Mouse (Mus musculus): ENCODE data around the gene Tbc1d2. TPM values are rescaled to one million over a fixed set of nuclear protein-coding genes. Genes with fewer than 3 reads are reported as not detected.
"Not testable (repeated sequence)": the region's sequence is repeated elsewhere in the genome, so short reads cannot be mapped to it uniquely, and the experiment has no call there.

Gene Tbc1d2
- polyA plus RNA-seq, 2 experiments = 0.39 to 0.44 TPM

GRCm38 (mm10) chr4:46635702-46636430 lies 14.1 kb downstream of the Tbc1d2 start:
- Histone ChIP-seq H3K9ac (replicated peaks) (no peak overlapping the region), H3K4me2 (ENCODE audit: low read depth) (no peak overlapping the region), H3K36me3 (replicated peaks; ENCODE audit: control insufficient read depth, insufficient read depth, low read depth) (no peaks in the 10 kb centered on the region), H3K4me3 (ENCODE audit: insufficient read depth in 1 of 2, low read depth in 2 of 2, low read length in 2 of 2) (no peak overlapping the region), H3K9me3 (ENCODE audit: control insufficient read depth, low read length) (no peaks in the 10 kb centered on the region), H3K4me1 (replicated peaks; ENCODE audit: control insufficient read depth in 2 of 2, insufficient read depth in 2 of 2, low read length in 1 of 2) (peaks cover 0 to 12% of the 10 kb centered on the region in 2 experiments; a peak in 2 of 4 replicates), H3K27me3 (ENCODE audit: control insufficient read depth, insufficient read depth, low read length) (no peaks in the 10 kb centered on the region), H3K27ac (no peak overlapping the region)
- DNase-seq (ENCODE audit: low read depth in 3 of 3, low spot score in 3 of 3) = no peak
- WGBS (ENCODE audit: insufficient replicate concordance) = 65% methylated on average over 16 of the region's 16 CpGs
- TF ChIP-seq EP300 (IDR thresholded peaks at IDR 0.05; ENCODE audit: low read depth) (no peak), CTCF (IDR thresholded peaks at IDR 0.05; ENCODE audit: low read depth) (no peak)
- no peak for ATAC-seq (ENCODE audit: insufficient read depth)

GRCm38 (mm10) chr4:46634881-46635280 lies 15.1 kb downstream of the Tbc1d2 start:
- Histone ChIP-seq H3K27me3 (ENCODE audit: control insufficient read depth, insufficient read depth, low read length) (no peaks in the 10 kb centered on the region), H3K36me3 (replicated peaks; ENCODE audit: control insufficient read depth, insufficient read depth, low read depth) (no peaks in the 10 kb centered on the region), H3K9me3 (ENCODE audit: control insufficient read depth, low read length) (no peaks in the 10 kb centered on the region), H3K27ac (no peak overlapping the region), H3K4me3 (ENCODE audit: insufficient read depth in 1 of 2, low read depth in 2 of 2, low read length in 2 of 2) (no peak overlapping the region), H3K4me2 (ENCODE audit: low read depth) (no peak overlapping the region), H3K4me1 (replicated peaks; ENCODE audit: control insufficient read depth in 2 of 2, insufficient read depth in 2 of 2, low read length in 1 of 2) (peaks cover 0 to 16% of the 10 kb centered on the region in 2 experiments; a peak in 2 of 4 replicates), H3K9ac (replicated peaks) (no peak overlapping the region)
- ATAC-seq (ENCODE audit: insufficient read depth) (no peak), DNase-seq (ENCODE audit: low read depth in 3 of 3, low spot score in 3 of 3) (no peak)
- no peak for TF ChIP-seq CTCF (IDR thresholded peaks at IDR 0.05; ENCODE audit: low read depth)
- no peak for TF ChIP-seq EP300 (IDR thresholded peaks at IDR 0.05; ENCODE audit: low read depth)
- WGBS (ENCODE audit: insufficient replicate concordance) = 57% methylated on average over 6 of the region's 6 CpGs

- not testable (repeated sequence) for H3K27ac ChIP-seq; DNase-seq (ENCODE audit: low read depth in 3 of 3, low spot score in 3 of 3); H3K27me3 ChIP-seq (ENCODE audit: control insufficient read depth, insufficient read depth, low read length); H3K9ac ChIP-seq (replicated peaks); H3K4me3 ChIP-seq (ENCODE audit: insufficient read depth in 1 of 2, low read depth in 2 of 2, low read length in 2 of 2); H3K9me3 ChIP-seq (ENCODE audit: control insufficient read depth, low read length); H3K36me3 ChIP-seq (replicated peaks; ENCODE audit: control insufficient read depth, insufficient read depth, low read depth); ATAC-seq (ENCODE audit: insufficient read depth); H3K4me2 ChIP-seq (ENCODE audit: low read depth)
- WGBS (ENCODE audit: insufficient replicate concordance) = 76% methylated on average over 6 of the region's 6 CpGs
- peaks cover 0 to 18% of the 10 kb centered on the region in 2 experiments; a peak in 3 of 4 replicates for H3K4me1 ChIP-seq (replicated peaks; ENCODE audit: control insufficient read depth in 2 of 2, insufficient read depth in 2 of 2, low read length in 1 of 2)
Observed at GRCm38 (mm10) chr4:46633565-46633964, 16.4 kb downstream of the Tbc1d2 start.

GRCm38 (mm10) chr4:46632465-46632864 lies 17.5 kb downstream of the Tbc1d2 start:
- H3K4me2 ChIP-seq (ENCODE audit: low read depth) = no peak overlapping the region
- H3K27me3 ChIP-seq (ENCODE audit: control insufficient read depth, insufficient read depth, low read length) = no peaks in the 10 kb centered on the region
- no peaks in the 10 kb centered on the region for H3K9me3 ChIP-seq (ENCODE audit: control insufficient read depth, low read length)
- 29% methylated on average over 2 of the region's 2 CpGs for WGBS (ENCODE audit: insufficient replicate concordance)
- H3K9ac ChIP-seq (replicated peaks) = 0 out of 2 replicates have a peak overlapping the region, but pooled peaks have one; percentile 18
- ATAC-seq (ENCODE audit: insufficient read depth) (peak; percentile 70; the same call in 1 of the 2 replicates), DNase-seq (ENCODE audit: low read depth in 3 of 3, low spot score in 3 of 3) (peak in 1 of 3 experiments; percentile 30)
- no peak overlapping the region for H3K4me3 ChIP-seq (ENCODE audit: insufficient read depth in 1 of 2, low read depth in 2 of 2, low read length in 2 of 2)
- no peak overlapping the region for H3K27ac ChIP-seq
- no peaks in the 10 kb centered on the region for H3K36me3 ChIP-seq (replicated peaks; ENCODE audit: control insufficient read depth, insufficient read depth, low read depth)
- no peak for TF ChIP-seq EP300 (IDR thresholded peaks at IDR 0.05; ENCODE audit: low read depth)
- TF ChIP-seq CTCF (IDR thresholded peaks at IDR 0.05; ENCODE audit: low read depth) = peak; percentile 13; the same call in 1 of the 2 replicates
- peaks cover 0 to 20% of the 10 kb centered on the region in 2 experiments; a peak in 3 of 4 replicates for H3K4me1 ChIP-seq (replicated peaks; ENCODE audit: control insufficient read depth in 2 of 2, insufficient read depth in 2 of 2, low read length in 1 of 2)

- Histone ChIP-seq H3K9ac (replicated peaks) (no peak overlapping the region), H3K4me3 (ENCODE audit: insufficient read depth in 1 of 2, low read depth in 2 of 2, low read length in 2 of 2) (no peak overlapping the region), H3K4me2 (ENCODE audit: low read depth) (no peak overlapping the region), H3K9me3 (ENCODE audit: control insufficient read depth, low read length) (no peaks in the 10 kb centered on the region), H3K4me1 (replicated peaks; ENCODE audit: control insufficient read depth in 2 of 2, insufficient read depth in 2 of 2, low read length in 1 of 2) (peaks cover 0 to 17% of the 10 kb centered on the region in 2 experiments; a peak in 3 of 4 replicates), H3K36me3 (replicated peaks; ENCODE audit: control insufficient read depth, insufficient read depth, low read depth) (no peaks in the 10 kb centered on the region), H3K27me3 (ENCODE audit: control insufficient read depth, insufficient read depth, low read length) (no peaks in the 10 kb centered on the region), H3K27ac (no peak overlapping the region)
- DNase-seq (ENCODE audit: low read depth in 3 of 3, low spot score in 3 of 3) (no peak), ATAC-seq (ENCODE audit: insufficient read depth) (no peak; the same call in 1 of the 2 replicates)
- WGBS (ENCODE audit: insufficient replicate concordance) = 21% methylated on average over 9 of the region's 9 CpGs
- TF ChIP-seq CTCF (IDR thresholded peaks at IDR 0.05; ENCODE audit: low read depth) (peak; percentile 53), EP300 (IDR thresholded peaks at IDR 0.05; ENCODE audit: low read depth) (no peak)
Observed at GRCm38 (mm10) chr4:46630390-46630789, 19.6 kb downstream of the Tbc1d2 start.
